Mouse (Mus musculus): ENCODE data around the gene Fam208a. TPM values are rescaled to one million over a fixed set of nuclear protein-coding genes. Genes with fewer than 3 reads are reported as not detected.

The Fam208a gene
- polyA plus RNA-seq, 1 experiment, result 20.5 TPM

- no peaks in the 10 kb centered on the region for H3K4me1 ChIP-seq (ENCODE audit: control insufficient read depth, insufficient read depth, low read length)
- H3K27ac ChIP-seq (ENCODE audit: insufficient read depth, low read length), result no peak overlapping the region
- H3K4me3 ChIP-seq (ENCODE audit: insufficient read depth, low read length), result no peak overlapping the region
- TF ChIP-seq CTCF (IDR thresholded peaks at IDR 0.05; ENCODE audit: borderline replicate concordance, insufficient read depth, low read length) (no peak), POLR2A (IDR thresholded peaks at IDR 0.05; ENCODE audit: low read depth, low read length) (no peak)
Measured at GRCm38 (mm10) chr14:27440921-27441320, 12.3 kb downstream of the Fam208a start.

- Histone ChIP-seq H3K27ac (ENCODE audit: insufficient read depth, low read length) (no peak overlapping the region), H3K4me1 (ENCODE audit: control insufficient read depth, insufficient read depth, low read length) (no peaks in the 10 kb centered on the region), H3K4me3 (ENCODE audit: insufficient read depth, low read length) (no peak overlapping the region)
- TF ChIP-seq POLR2A (IDR thresholded peaks at IDR 0.05; ENCODE audit: low read depth, low read length) (no peak), CTCF (IDR thresholded peaks at IDR 0.05; ENCODE audit: borderline replicate concordance, insufficient read depth, low read length) (no peak)
Measured at GRCm38 (mm10) chr14:27444851-27445281, 16.2 kb downstream of the Fam208a start.

- H3K27ac ChIP-seq (ENCODE audit: insufficient read depth, low read length), result no peak overlapping the region
- H3K4me3 ChIP-seq (ENCODE audit: insufficient read depth, low read length), result no peak overlapping the region
- TF ChIP-seq CTCF (IDR thresholded peaks at IDR 0.05; ENCODE audit: borderline replicate concordance, insufficient read depth, low read length), result no peak
- no peak for TF ChIP-seq POLR2A (IDR thresholded peaks at IDR 0.05; ENCODE audit: low read depth, low read length)
- no peaks in the 10 kb centered on the region for H3K4me1 ChIP-seq (ENCODE audit: control insufficient read depth, insufficient read depth, low read length)
Measured at GRCm38 (mm10) chr14:27446963-27447362, 18.3 kb downstream of the Fam208a start.

- no peaks in the 10 kb centered on the region for H3K4me1 ChIP-seq (ENCODE audit: control insufficient read depth, insufficient read depth, low read length)
- H3K4me3 ChIP-seq (ENCODE audit: insufficient read depth, low read length), result no peak overlapping the region
- TF ChIP-seq CTCF (IDR thresholded peaks at IDR 0.05; ENCODE audit: borderline replicate concordance, insufficient read depth, low read length) (no peak), POLR2A (IDR thresholded peaks at IDR 0.05; ENCODE audit: low read depth, low read length) (no peak)
- H3K27ac ChIP-seq (ENCODE audit: insufficient read depth, low read length), result no peak overlapping the region
Measured at GRCm38 (mm10) chr14:27491399-27491798, 62.8 kb downstream of the Fam208a start.

GRCm38 (mm10) chr14:27493516-27493915, 64.9 kb downstream of the Fam208a start:
- Histone ChIP-seq H3K4me3 (ENCODE audit: insufficient read depth, low read length) (no peak overlapping the region), H3K4me1 (ENCODE audit: control insufficient read depth, insufficient read depth, low read length) (no peaks in the 10 kb centered on the region), H3K27ac (ENCODE audit: insufficient read depth, low read length) (no peak overlapping the region)
- TF ChIP-seq CTCF (IDR thresholded peaks at IDR 0.05; ENCODE audit: borderline replicate concordance, insufficient read depth, low read length) (no peak), POLR2A (IDR thresholded peaks at IDR 0.05; ENCODE audit: low read depth, low read length) (no peak)

- Histone ChIP-seq H3K4me3 (ENCODE audit: insufficient read depth, low read length) (no peak overlapping the region), H3K27ac (ENCODE audit: insufficient read depth, low read length) (no peak overlapping the region), H3K4me1 (ENCODE audit: control insufficient read depth, insufficient read depth, low read length) (no peaks in the 10 kb centered on the region)
- TF ChIP-seq CTCF (IDR thresholded peaks at IDR 0.05; ENCODE audit: borderline replicate concordance, insufficient read depth, low read length) (no peak), POLR2A (IDR thresholded peaks at IDR 0.05; ENCODE audit: low read depth, low read length) (no peak)
Measured at GRCm38 (mm10) chr14:27501096-27501495, 72.5 kb downstream of the Fam208a start.

GRCm38 (mm10) chr14:27507894-27508643, 79.4 kb downstream of the Fam208a start, which contains the start of gene Ccdc66:
Ccdc66 (minus strand) TSS chr14:27508460.
- Histone ChIP-seq H3K27ac (ENCODE audit: insufficient read depth, low read length) (peak within 1 kb of the TSS; percentile 51), H3K4me3 (ENCODE audit: insufficient read depth, low read length) (peak within 1 kb of the TSS; percentile 94), H3K4me1 (ENCODE audit: control insufficient read depth, insufficient read depth, low read length) (no peaks in the 10 kb centered on the region)
- TF ChIP-seq POLR2A (IDR thresholded peaks at IDR 0.05; ENCODE audit: low read depth, low read length) (peak; percentile 66), CTCF (IDR thresholded peaks at IDR 0.05; ENCODE audit: borderline replicate concordance, insufficient read depth, low read length) (no peak)

- peak overlapping the region; percentile 51 for H3K27ac ChIP-seq (ENCODE audit: insufficient read depth, low read length)
Measured at GRCm38 (mm10) chr14:27508644-27509301, 80.1 kb downstream of the Fam208a start.

GRCm38 (mm10) chr14:27524541-27524940, 95.9 kb downstream of the Fam208a start:
- Histone ChIP-seq H3K4me1 (ENCODE audit: control insufficient read depth, insufficient read depth, low read length) (peaks cover 3% of the 10 kb centered on the region; the same call in 1 of the 2 replicates), H3K27ac (ENCODE audit: insufficient read depth, low read length) (no peak overlapping the region), H3K4me3 (ENCODE audit: insufficient read depth, low read length) (no peak overlapping the region)
- TF ChIP-seq CTCF (IDR thresholded peaks at IDR 0.05; ENCODE audit: borderline replicate concordance, insufficient read depth, low read length) (no peak), POLR2A (IDR thresholded peaks at IDR 0.05; ENCODE audit: low read depth, low read length) (no peak)

More at GRCm38 (mm10) chr14:27508644-27509301, 80.1 kb downstream of the Fam208a start:
- H3K4me3 ChIP-seq (ENCODE audit: insufficient read depth, low read length), result peak overlapping the region; percentile 41
- no peak; the same call in 1 of the 2 replicates for TF ChIP-seq POLR2A (IDR thresholded peaks at IDR 0.05; ENCODE audit: low read depth, low read length)
- TF ChIP-seq CTCF (IDR thresholded peaks at IDR 0.05; ENCODE audit: borderline replicate concordance, insufficient read depth, low read length), result no peak
- no peaks in the 10 kb centered on the region for H3K4me1 ChIP-seq (ENCODE audit: control insufficient read depth, insufficient read depth, low read length)

Other genes starting within 250 kb of the Fam208a start
- 16.2 and 18.6 TPM in 2 replicates for gene Ccdc66, start 79.6 kb downstream of the Fam208a start, polyA plus RNA-seq (2011; ENCODE audit: insufficient read length, low read depth, missing spikeins)
- gene Erc2, start 193.6 kb downstream of the Fam208a start, polyA plus RNA-seq (2011; ENCODE audit: insufficient read length, low read depth, missing spikeins), result 4.4 and 4.6 TPM in 2 replicates